Mouse (Mus musculus): Measurements from ENCODE around the gene Pabpc4. TPM values are rescaled to one million over a fixed set of nuclear protein-coding genes. Genes with fewer than 3 reads are reported as not detected.

The Pabpc4 gene
- polyA plus RNA-seq, 1 experiment: 57.8 TPM

- Histone ChIP-seq H3K36me3 (ENCODE audit: control insufficient read depth, insufficient read depth, low read length) (no peaks in the 10 kb centered on the region), H3K27ac (ENCODE audit: insufficient read depth, low read depth, low read length) (no peak overlapping the region), H3K27me3 (replicated peaks; ENCODE audit: control insufficient read depth, insufficient read depth, low read length) (no peaks in the 10 kb centered on the region), H3K4me3 (ENCODE audit: insufficient read depth, low read depth, low read length) (no peak overlapping the region), H3K4me1 (ENCODE audit: control insufficient read depth, insufficient read depth, low read length) (0 out of 2 replicates have a peak, but pooled peaks cover 3% of the 10 kb centered on the region)
- TF ChIP-seq POLR2A (IDR thresholded peaks at IDR 0.05; ENCODE audit: low read depth, low read length) (no peak), CTCF (conservative IDR thresholded peaks at IDR 0.05; ENCODE audit: insufficient read depth, insufficient read length, low read depth, low read length) (no peak)
- 46% methylated on average over 10 of the region's 10 CpGs for WGBS
- DNase-seq: no peak
These were observed 36.3 kb upstream of the Pabpc4 start for GRCm38 (mm10) chr4:123225718-123226403.

- Histone ChIP-seq H3K36me3 (ENCODE audit: control insufficient read depth, insufficient read depth, low read length) (no peaks in the 10 kb centered on the region), H3K4me3 (ENCODE audit: insufficient read depth, low read depth, low read length) (no peak overlapping the region), H3K27ac (ENCODE audit: insufficient read depth, low read depth, low read length) (no peak overlapping the region), H3K27me3 (replicated peaks; ENCODE audit: control insufficient read depth, insufficient read depth, low read length) (no peaks in the 10 kb centered on the region), H3K4me1 (ENCODE audit: control insufficient read depth, insufficient read depth, low read length) (0 out of 2 replicates have a peak, but pooled peaks cover 3% of the 10 kb centered on the region)
- TF ChIP-seq POLR2A (IDR thresholded peaks at IDR 0.05; ENCODE audit: low read depth, low read length) (no peak), CTCF (conservative IDR thresholded peaks at IDR 0.05; ENCODE audit: insufficient read depth, insufficient read length, low read depth, low read length) (no peak)
- no peak for DNase-seq
- 77% methylated on average over 4 of the region's 4 CpGs for WGBS
These were observed 34.4 kb upstream of the Pabpc4 start for GRCm38 (mm10) chr4:123227707-123228106.

GRCm38 (mm10) chr4:123228270-123228669 is 33.9 kb upstream of the Pabpc4 start:
- peaks cover 7% of the 10 kb centered on the region; the same call in 1 of the 2 replicates for H3K4me1 ChIP-seq (ENCODE audit: control insufficient read depth, insufficient read depth, low read length)
- H3K27ac ChIP-seq (ENCODE audit: insufficient read depth, low read depth, low read length): no peak overlapping the region
- no peaks in the 10 kb centered on the region for H3K36me3 ChIP-seq (ENCODE audit: control insufficient read depth, insufficient read depth, low read length)
- peak; percentile 34 for DNase-seq
- 46% methylated on average over 2 of the region's 2 CpGs for WGBS
- TF ChIP-seq POLR2A (IDR thresholded peaks at IDR 0.05; ENCODE audit: low read depth, low read length): no peak
- no peak for TF ChIP-seq CTCF (conservative IDR thresholded peaks at IDR 0.05; ENCODE audit: insufficient read depth, insufficient read length, low read depth, low read length)
- no peaks in the 10 kb centered on the region for H3K27me3 ChIP-seq (replicated peaks; ENCODE audit: control insufficient read depth, insufficient read depth, low read length)
- no peak overlapping the region for H3K4me3 ChIP-seq (ENCODE audit: insufficient read depth, low read depth, low read length)

- TF ChIP-seq POLR2A (IDR thresholded peaks at IDR 0.05; ENCODE audit: low read depth, low read length) (no peak), CTCF (conservative IDR thresholded peaks at IDR 0.05; ENCODE audit: insufficient read depth, insufficient read length, low read depth, low read length) (no peak)
- Histone ChIP-seq H3K27ac (ENCODE audit: insufficient read depth, low read depth, low read length) (no peak overlapping the region), H3K4me1 (ENCODE audit: control insufficient read depth, insufficient read depth, low read length) (peaks cover 8% of the 10 kb centered on the region; the same call in 1 of the 2 replicates), H3K36me3 (ENCODE audit: control insufficient read depth, insufficient read depth, low read length) (no peaks in the 10 kb centered on the region), H3K4me3 (ENCODE audit: insufficient read depth, low read depth, low read length) (no peak overlapping the region), H3K27me3 (replicated peaks; ENCODE audit: control insufficient read depth, insufficient read depth, low read length) (no peaks in the 10 kb centered on the region)
- DNase-seq: no peak
- whole genome bisulfite sequencing: 62% methylated on average over 11 of the region's 11 CpGs
These were observed 33.0 kb upstream of the Pabpc4 start for GRCm38 (mm10) chr4:123229166-123229565.

- WGBS: 83% methylated on average over 3 of the region's 3 CpGs
- H3K36me3 ChIP-seq (ENCODE audit: control insufficient read depth, insufficient read depth, low read length): no peaks in the 10 kb centered on the region
- H3K4me3 ChIP-seq (ENCODE audit: insufficient read depth, low read depth, low read length): no peak overlapping the region
- no peak for TF ChIP-seq POLR2A (IDR thresholded peaks at IDR 0.05; ENCODE audit: low read depth, low read length)
- TF ChIP-seq CTCF (conservative IDR thresholded peaks at IDR 0.05; ENCODE audit: insufficient read depth, insufficient read length, low read depth, low read length): no peak
- no peak for DNase-seq
- H3K27me3 ChIP-seq (replicated peaks; ENCODE audit: control insufficient read depth, insufficient read depth, low read length): no peaks in the 10 kb centered on the region
- no peak overlapping the region for H3K27ac ChIP-seq (ENCODE audit: insufficient read depth, low read depth, low read length)
- H3K4me1 ChIP-seq (ENCODE audit: control insufficient read depth, insufficient read depth, low read length): peaks cover 5% of the 10 kb centered on the region; the same call in 1 of the 2 replicates
These were observed 29.3 kb upstream of the Pabpc4 start for GRCm38 (mm10) chr4:123232841-123233240.

GRCm38 (mm10) chr4:123233492-123234084 is 28.6 kb upstream of the Pabpc4 start, which contains the start of gene Heyl:
TSS of gene Heyl (plus strand) at chr4:123233556.
- Histone ChIP-seq H3K36me3 (ENCODE audit: control insufficient read depth, insufficient read depth, low read length) (no peaks in the 10 kb centered on the region), H3K27ac (ENCODE audit: insufficient read depth, low read depth, low read length) (peak within 1 kb of the TSS; percentile 13; the same call in 1 of the 2 replicates), H3K27me3 (replicated peaks; ENCODE audit: control insufficient read depth, insufficient read depth, low read length) (no peaks in the 10 kb centered on the region), H3K4me3 (ENCODE audit: insufficient read depth, low read depth, low read length) (peak within 1 kb of the TSS; percentile 38), H3K4me1 (ENCODE audit: control insufficient read depth, insufficient read depth, low read length) (peaks cover 5% of the 10 kb centered on the region; the same call in 1 of the 2 replicates)
- DNase-seq: peak; percentile 69
- 2% methylated on average over 52 of the region's 52 CpGs for WGBS
- TF ChIP-seq POLR2A (IDR thresholded peaks at IDR 0.05; ENCODE audit: low read depth, low read length) (no peak), CTCF (conservative IDR thresholded peaks at IDR 0.05; ENCODE audit: insufficient read depth, insufficient read length, low read depth, low read length) (no peak)

- Histone ChIP-seq H3K4me3 (ENCODE audit: insufficient read depth, low read depth, low read length) (no peak overlapping the region), H3K27me3 (replicated peaks; ENCODE audit: control insufficient read depth, insufficient read depth, low read length) (no peaks in the 10 kb centered on the region), H3K4me1 (ENCODE audit: control insufficient read depth, insufficient read depth, low read length) (peaks cover 5% of the 10 kb centered on the region; the same call in 1 of the 2 replicates), H3K27ac (ENCODE audit: insufficient read depth, low read depth, low read length) (no peak overlapping the region), H3K36me3 (ENCODE audit: control insufficient read depth, insufficient read depth, low read length) (no peaks in the 10 kb centered on the region)
- WGBS: 75% methylated on average over 9 of the region's 9 CpGs
- no peak for DNase-seq
- no peak for TF ChIP-seq POLR2A (IDR thresholded peaks at IDR 0.05; ENCODE audit: low read depth, low read length)
- TF ChIP-seq CTCF (conservative IDR thresholded peaks at IDR 0.05; ENCODE audit: insufficient read depth, insufficient read length, low read depth, low read length): no peak
These were observed 26.2 kb upstream of the Pabpc4 start for GRCm38 (mm10) chr4:123235835-123236430.

Data from kidney, adult 2 months (tissue).